ENCODE assay signal across 9 mouse cellular contexts in the genomic region with DNA sequence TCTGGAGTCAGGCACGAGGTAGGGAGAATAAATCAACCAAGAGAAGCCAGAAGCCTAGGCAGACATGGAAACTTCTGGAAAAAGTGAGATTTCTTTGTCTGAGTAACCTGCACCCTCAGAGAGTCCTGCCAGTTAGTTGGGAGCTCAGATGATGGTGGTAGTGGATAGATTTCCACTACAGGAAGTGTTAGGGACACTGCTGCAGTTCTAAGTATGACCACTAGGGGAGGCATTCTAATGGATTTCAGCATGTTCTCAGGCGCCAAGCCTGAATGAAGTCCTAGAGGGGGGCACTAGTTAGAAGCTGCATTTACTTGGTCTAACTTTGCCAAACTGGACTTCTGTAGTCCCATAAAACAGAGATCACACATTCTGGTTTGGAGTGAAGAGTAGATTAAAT. TPM values are rescaled to one million over a fixed set of nuclear protein-coding genes. Genes with fewer than 3 reads are reported as not detected.
DNase-seq lines count a peak whose midpoint lies in the region; ATAC-seq and TF ChIP-seq lines count a peak whose summit lies in the region.
"Had no signal": no experiment of that assay in that cellular context is flagged by ENCODE, and none has a peak within 500 bp of the region (broad histone marks: within the 10 kb centered on the region; RNA-seq: fewer than 3 reads in every experiment).

No protein-coding gene starts in this region.

- 43% methylated on average over 2 of the region's 2 CpGs for WGBS in intestine, embryonic 14.5 days
- WGBS in intestine, embryonic 16.5 days: 53% methylated on average over 2 of the region's 2 CpGs

- H3K4me1 ChIP-seq in intestine, embryonic 14.5 days (replicated peaks; ENCODE audit: control insufficient read depth, insufficient read depth, low read length): no peaks in the 10 kb centered on the region
- H3K4me1 ChIP-seq in intestine, embryonic 16.5 days (ENCODE audit: control insufficient read depth, insufficient read depth, low read length): no peaks in the 10 kb centered on the region

- H3K27me3 ChIP-seq in intestine, embryonic 14.5 days (replicated peaks; ENCODE audit: control insufficient read depth, insufficient read depth, low read length): no peaks in the 10 kb centered on the region
- no peaks in the 10 kb centered on the region for H3K27me3 ChIP-seq in intestine, embryonic 16.5 days (replicated peaks; ENCODE audit: control insufficient read depth, insufficient read depth, low read length)

- TF ChIP-seq POLR2A in brain, embryonic 14.5 days (IDR thresholded peaks at IDR 0.05; ENCODE audit: borderline replicate concordance, extremely low read depth, insufficient read depth, insufficient read length, poor library complexity, severe bottlenecking): no peak

- DNase-seq in intestine, embryonic 14.5 days (ENCODE audit: low spot score): peak; percentile 62
- DNase-seq in ES-CJ7 (ENCODE audit: low read depth, low spot score): peak; percentile 78
- peak; percentile 57 for DNase-seq in brain, embryonic 14.5 days (ENCODE audit: low read depth)
- peak; percentile 53 for DNase-seq in forelimb bud, embryonic 11.5 days (ENCODE audit: low read depth, low spot score)
- peak; percentile 12 to 13 for DNase-seq in layer of hippocampus, postnatal 36 days
- no peak for DNase-seq in Muller cell, postnatal 12 days (ENCODE audit: inconsistent ontology term)

- no peaks in the 10 kb centered on the region for H3K9me3 ChIP-seq in intestine, embryonic 14.5 days (ENCODE audit: control insufficient read depth, low read length)
- H3K9me3 ChIP-seq in intestine, embryonic 16.5 days (ENCODE audit: control insufficient read depth, low read length): no peaks in the 10 kb centered on the region

- H3K9ac ChIP-seq in intestine, embryonic 14.5 days (ENCODE audit: low read length): no peak overlapping the region
- no peak overlapping the region for H3K9ac ChIP-seq in intestine, embryonic 16.5 days (ENCODE audit: low read depth, low read length)

- no peak for ATAC-seq in intestine, embryonic 14.5 days (replicated peaks; ENCODE audit: low FRiP score, low TSS enrichment, low read depth)
- ATAC-seq in intestine, embryonic 16.5 days: no peak
- peak; percentile 80 for ATAC-seq in monocyte, adult 5-6 weeks (replicated peaks; ENCODE audit: insufficient number of reproducible peaks, low FRiP score, low TSS enrichment, poor library complexity, severe bottlenecking)

- H3K36me3 ChIP-seq in intestine, embryonic 14.5 days (ENCODE audit: control insufficient read depth, insufficient read depth, low read length): no peaks in the 10 kb centered on the region
- H3K36me3 ChIP-seq in intestine, embryonic 16.5 days (ENCODE audit: control insufficient read depth, insufficient read depth, low read length): no peaks in the 10 kb centered on the region

- H3K4me2 ChIP-seq in intestine, embryonic 14.5 days (ENCODE audit: low read length): no peak overlapping the region
- H3K4me2 ChIP-seq in intestine, embryonic 16.5 days (ENCODE audit: low read depth, low read length): no peak overlapping the region

- peak; percentile 66; the same call in 1 of the 2 replicates for TF ChIP-seq CTCF in brain, embryonic 14.5 days (IDR thresholded peaks at IDR 0.05; ENCODE audit: borderline replicate concordance, extremely low read depth, insufficient read depth, insufficient read length)

- H3K4me3 ChIP-seq in intestine, embryonic 14.5 days (ENCODE audit: low read depth, low read length): no peak overlapping the region
- no peak overlapping the region for H3K4me3 ChIP-seq in intestine, embryonic 16.5 days (ENCODE audit: low read length)
- H3K4me3 ChIP-seq: erythroblast, embryonic 14.5 days had no signal

- no peak overlapping the region for H3K27ac ChIP-seq in intestine, embryonic 14.5 days (ENCODE audit: low read depth)
- no peak overlapping the region for H3K27ac ChIP-seq in intestine, embryonic 16.5 days (ENCODE audit: low read length)

RNA-seq across cellular contexts. Expression of a gene that starts 2.5 kb away (rescaled TPM):
- not detected in 2 replicates for polyA plus RNA-seq in intestine, embryonic 14.5 days (2014; fragmentation: Nextera tagmentation; extraction: Ambion mirVana)
- not detected in 2 replicates for polyA plus RNA-seq in intestine, embryonic 16.5 days (2015; fragmentation: Nextera tagmentation; extraction: Ambion mirVana)
- not detected in 2 replicates for polyA plus RNA-seq in brain, embryonic 14.5 days (2012; rRNA removed)
- not detected for total RNA-seq in layer of hippocampus, postnatal 36 days (2021)
- total RNA-seq in monocyte, adult 5-6 weeks (2017): not detected in 3 replicates
- polyA plus RNA-seq: erythroblast, embryonic 14.5 days had no signal

RNA-seq across cellular contexts. Expression of a gene that starts 15.1 kb away (rescaled TPM):
- polyA plus RNA-seq in intestine, embryonic 14.5 days (2014; fragmentation: Nextera tagmentation; extraction: Ambion mirVana): 0.31 TPM in 1 of 2 replicates, not detected in the other
- polyA plus RNA-seq in intestine, embryonic 16.5 days (2015; fragmentation: Nextera tagmentation; extraction: Ambion mirVana): 0.73 and 0.82 TPM in 2 replicates
- polyA plus RNA-seq in brain, embryonic 14.5 days (2012; rRNA removed): not detected in 2 replicates
- not detected for total RNA-seq in layer of hippocampus, postnatal 36 days (2021)
- total RNA-seq in monocyte, adult 5-6 weeks (2017): 1.4 to 2.0 TPM in 2 of 3 replicates, not detected in the other
- polyA plus RNA-seq: erythroblast, embryonic 14.5 days had no signal

RNA-seq across cellular contexts. Expression of a gene that starts 39.1 kb away (rescaled TPM):
- 1.9 and 2.6 TPM in 2 replicates for polyA plus RNA-seq in intestine, embryonic 14.5 days (2014; fragmentation: Nextera tagmentation; extraction: Ambion mirVana)
- 1.5 TPM in 2 replicates for polyA plus RNA-seq in intestine, embryonic 16.5 days (2015; fragmentation: Nextera tagmentation; extraction: Ambion mirVana)
- 46.4 and 50.9 TPM in 2 replicates for polyA plus RNA-seq in brain, embryonic 14.5 days (2012; rRNA removed)
- 100 to 1,000 TPM; 181 to 196 TPM for total RNA-seq in layer of hippocampus, postnatal 36 days (2021)
- total RNA-seq in monocyte, adult 5-6 weeks (2017): 2.0 TPM in 1 of 3 replicates, not detected in the others

Comparison
In these comparisons a context has a peak if more than half of its experiments do, and no peak if none do; other contexts are left out.
1. RNA of a gene that starts 39.1 kb away (polyA plus RNA-seq): 46.4 to 50.9 TPM in brain, embryonic 14.5 days; 1.9 to 2.6 TPM in intestine, embryonic 14.5 days and 1.5 TPM in intestine, embryonic 16.5 days; every median in the first group is over 10 times any median in the second.